Mouse (Mus musculus) myocyte (in vitro differentiated cells): ENCODE results near the gene Arhgap10. TPM values are rescaled to one million over a fixed set of nuclear protein-coding genes. Genes with fewer than 3 reads are reported as not detected.

Source experiments
- H3K27me3 ChIP-seq: one replicate; pipeline ENCODE4 v1.6.1; 2011; ENCODE audit not compliant: control insufficient read depth, insufficient read depth, insufficient read length
- H3K36me3 ChIP-seq: one replicate; pipeline ENCODE4 v1.6.1; 2011; ENCODE audit not compliant: control insufficient read depth, insufficient read depth
- H3K4me2 ChIP-seq: one replicate; pipeline ENCODE4 v1.6.1; 2011; ENCODE audit warnings: low read depth, control low read depth
- H3K4me3 ChIP-seq: one replicate; pipeline ENCODE4 v1.5.1; 2011; ENCODE audit warnings: mild to moderate bottlenecking, control low read depth, moderate library complexity
- H3K79me2 ChIP-seq: one replicate; pipeline ENCODE4 v1.6.1; 2011; ENCODE audit not compliant: control insufficient read depth, insufficient read depth
- H3ac ChIP-seq: one replicate; pipeline ENCODE4 v1.6.1; 2011; ENCODE audit not compliant: control insufficient read depth, insufficient read length
- CEBPB ChIP-seq: IDR thresholded peaks from 2 replicates; pipeline ENCODE4 v1.6.1; 2011; ENCODE audit warnings: mild to moderate bottlenecking, moderate library complexity; ENCODE audit not compliant: poor library complexity, insufficient read depth, severe bottlenecking
- E2F4 ChIP-seq: IDR thresholded peaks from one replicate; pipeline ENCODE4 v1.6.1; 2011; ENCODE audit warnings: mild to moderate bottlenecking, control low read depth, moderate library complexity; ENCODE audit not compliant: insufficient read depth
- MAX ChIP-seq: IDR thresholded peaks from one replicate; pipeline ENCODE4 v1.6.1; 2011; ENCODE audit warnings: low read depth, mild to moderate bottlenecking, control low read depth
- MYOD1 ChIP-seq, 3 experiments: IDR thresholded peaks; one replicate each; pipeline ENCODE4 v1.6.1; 2011; ENCODE audit warnings: control low read depth in 2 of 3, low read depth in 2 of 3, mild to moderate bottlenecking in 2 of 3, moderate library complexity in 1 of 3; ENCODE audit not compliant: insufficient read length in 2 of 3, control insufficient read depth in 1 of 3
- MYOG ChIP-seq, 3 experiments: IDR thresholded peaks; one replicate each; pipeline ENCODE4 v1.6.1; 2011; ENCODE audit warnings: control low read depth in 2 of 3, low read depth in 2 of 3, mild to moderate bottlenecking in 2 of 3; ENCODE audit not compliant: insufficient read length in 2 of 3, control insufficient read depth in 1 of 3, insufficient read depth in 1 of 3
- POLR2A ChIP-seq: IDR thresholded peaks from one replicate; pipeline ENCODE4 v1.6.1; 2011; ENCODE audit warnings: low read depth, mild to moderate bottlenecking, control low read depth, moderate library complexity; ENCODE audit not compliant: insufficient read length
- POLR2AphosphoS2 ChIP-seq: IDR thresholded peaks from one replicate; pipeline ENCODE4 v1.6.1; 2011; ENCODE audit warnings: low read depth, control low read depth; ENCODE audit not compliant: insufficient read length
- REST ChIP-seq: IDR thresholded peaks from one replicate; pipeline ENCODE4 v1.6.1; 2011; ENCODE audit warnings: mild to moderate bottlenecking, control low read depth, moderate library complexity; ENCODE audit not compliant: insufficient read depth, insufficient read length
- SRF ChIP-seq: IDR thresholded peaks from one replicate; pipeline ENCODE4 v1.6.1; 2011; ENCODE audit warnings: low read depth; ENCODE audit not compliant: control insufficient read depth, insufficient read length
- TCF12 ChIP-seq: IDR thresholded peaks from one replicate; pipeline ENCODE4 v1.6.1; 2011; ENCODE audit warnings: mild to moderate bottlenecking, control low read depth; ENCODE audit not compliant: poor library complexity, insufficient read depth, severe bottlenecking
- TCF3 ChIP-seq: IDR thresholded peaks from one replicate; pipeline ENCODE4 v1.6.1; 2011; ENCODE audit warnings: low read depth, control low read depth; ENCODE audit not compliant: insufficient read length
- USF1 ChIP-seq: IDR thresholded peaks from one replicate; pipeline ENCODE4 v1.6.1; 2011; ENCODE audit warnings: low read depth, mild to moderate bottlenecking, control low read depth, moderate library complexity
- polyA plus RNA-seq: library from polyadenylated mRNA; unstranded; fragments of >200 nt; fragmentation: generic; extraction: Trizol; gene quantifications from one replicate; pipeline ENCODE4 v1.2.1, GENCODE M21; 2012; ENCODE audit warnings: missing spikeins

Gene Arhgap10
- polyA plus RNA-seq, 1 experiment = 18.1 TPM

- no peak overlapping the region for H3K4me3 ChIP-seq
- H3K36me3 ChIP-seq = peaks cover 22% of the 10 kb centered on the region
- peaks cover 17% of the 10 kb centered on the region for H3K79me2 ChIP-seq
- H3K4me2 ChIP-seq = no peak overlapping the region
- H3ac ChIP-seq = no peak overlapping the region
- no peaks in the 10 kb centered on the region for H3K27me3 ChIP-seq
- TF ChIP-seq REST (no peak), MYOG (IDR thresholded peaks at IDR 0.05; ENCODE audit: control insufficient read depth in 1 of 3, insufficient read depth in 1 of 3, insufficient read length in 2 of 3, low read depth in 2 of 3) (no peak), SRF (no peak), USF1 (no peak), CEBPB (no peak), TCF12 (no peak), POLR2AphosphoS2 (no peak), TCF3 (no peak), MYOD1 (IDR thresholded peaks at IDR 0.05; ENCODE audit: control insufficient read depth in 1 of 3, insufficient read length in 2 of 3, low read depth in 2 of 3) (no peak), E2F4 (no peak), POLR2A (no peak), MAX (no peak)
Observed at GRCm38 (mm10) chr8:77445642-77446041, 72.1 kb downstream of the Arhgap10 start.

GRCm38 (mm10) chr8:77444166-77444870 lies 73.4 kb downstream of the Arhgap10 start:
- Histone ChIP-seq H3K4me2 (peak overlapping the region; percentile 15), H3ac (no peak overlapping the region), H3K79me2 (peaks cover 23% of the 10 kb centered on the region), H3K36me3 (peaks cover 11% of the 10 kb centered on the region), H3K4me3 (no peak overlapping the region), H3K27me3 (no peaks in the 10 kb centered on the region)
- no peak for TF ChIP-seq TCF12
- no peak for TF ChIP-seq POLR2A
- no peak for TF ChIP-seq MAX
- TF ChIP-seq SRF = no peak
- no peak for TF ChIP-seq POLR2AphosphoS2
- no peak for TF ChIP-seq MYOG (IDR thresholded peaks at IDR 0.05; ENCODE audit: control insufficient read depth in 1 of 3, insufficient read depth in 1 of 3, insufficient read length in 2 of 3, low read depth in 2 of 3)
- TF ChIP-seq REST = no peak

- H3ac ChIP-seq = no peak overlapping the region
- H3K4me2 ChIP-seq = no peak overlapping the region
- H3K4me3 ChIP-seq = no peak overlapping the region
- H3K36me3 ChIP-seq = peaks cover 10% of the 10 kb centered on the region
- H3K27me3 ChIP-seq = no peaks in the 10 kb centered on the region
- H3K79me2 ChIP-seq = peaks cover 19% of the 10 kb centered on the region
- no peak for TF ChIP-seq MAX
- TF ChIP-seq TCF3 = no peak
- no peak for TF ChIP-seq MYOG (IDR thresholded peaks at IDR 0.05; ENCODE audit: control insufficient read depth in 1 of 3, insufficient read depth in 1 of 3, insufficient read length in 2 of 3, low read depth in 2 of 3)
- TF ChIP-seq TCF12 = no peak
- TF ChIP-seq USF1 = no peak
- TF ChIP-seq SRF = no peak
- TF ChIP-seq POLR2AphosphoS2 = no peak
- no peak for TF ChIP-seq MYOD1 (IDR thresholded peaks at IDR 0.05; ENCODE audit: control insufficient read depth in 1 of 3, insufficient read length in 2 of 3, low read depth in 2 of 3)
- TF ChIP-seq REST = no peak
- no peak for TF ChIP-seq POLR2A
- TF ChIP-seq CEBPB = no peak
- TF ChIP-seq E2F4 = no peak
Observed at GRCm38 (mm10) chr8:77442452-77442851, 75.3 kb downstream of the Arhgap10 start.

DNA sequence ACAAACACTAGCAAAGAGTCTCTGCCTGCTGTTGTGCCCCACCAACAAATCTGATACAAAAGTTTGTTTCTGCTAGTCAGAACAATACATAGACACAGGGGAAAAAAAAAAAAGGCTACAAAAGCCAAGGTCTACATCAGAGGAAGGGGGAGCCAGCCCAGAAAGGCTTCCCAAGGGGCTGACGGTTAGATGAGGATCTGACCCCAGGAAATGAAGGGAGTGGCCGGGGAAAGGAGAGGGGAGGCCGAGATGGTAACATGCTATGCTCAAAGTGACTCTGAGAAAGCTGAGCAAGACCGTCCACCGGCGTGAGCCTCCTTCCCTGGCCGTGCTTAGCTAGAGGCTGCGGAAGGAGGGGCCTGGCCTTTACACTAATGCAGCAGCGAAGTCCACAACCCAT lies 76.8 kb downstream of the Arhgap10 start:
- no peak for TF ChIP-seq TCF3
- no peak for TF ChIP-seq REST
- TF ChIP-seq CEBPB = no peak
- no peak for TF ChIP-seq MYOD1 (IDR thresholded peaks at IDR 0.05; ENCODE audit: control insufficient read depth in 1 of 3, insufficient read length in 2 of 3, low read depth in 2 of 3)
- H3ac ChIP-seq = no peak overlapping the region

DNA sequence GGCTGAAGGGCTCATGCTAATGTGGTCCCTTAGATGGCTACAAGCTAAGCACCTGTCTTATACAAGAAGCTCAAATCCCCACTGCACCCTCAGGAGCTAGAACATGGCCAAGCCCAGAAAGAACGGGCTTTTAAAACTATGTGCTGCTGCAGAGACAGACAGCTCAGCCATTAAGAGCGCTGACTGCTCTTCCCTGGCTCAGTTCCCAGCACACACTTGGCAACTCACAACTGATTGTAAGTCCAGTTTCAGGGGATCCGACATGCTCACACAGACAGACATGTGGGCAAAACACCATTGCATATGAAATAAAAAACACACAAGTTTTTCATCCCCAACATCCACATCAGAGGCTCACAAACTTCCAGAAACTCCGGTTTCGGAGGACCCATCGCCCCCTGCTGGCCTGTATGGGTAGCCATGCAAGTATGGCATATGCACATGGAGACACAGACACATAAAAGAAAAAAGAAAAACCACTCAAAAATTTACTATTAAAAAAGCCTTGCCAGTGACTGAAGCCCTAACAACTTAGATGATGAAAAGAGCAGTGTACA lies 77.4 kb downstream of the Arhgap10 start:
- Histone ChIP-seq H3K4me2 (no peak overlapping the region), H3K4me3 (no peak overlapping the region), H3K36me3 (no peaks in the 10 kb centered on the region), H3K79me2 (peaks cover 28% of the 10 kb centered on the region), H3K27me3 (no peaks in the 10 kb centered on the region), H3ac (no peak overlapping the region)
- TF ChIP-seq SRF = no peak
- no peak for TF ChIP-seq USF1

More for the DNA sequence above, 76.8 kb downstream of the Arhgap10 start:
- H3K4me2 ChIP-seq = no peak overlapping the region
- H3K4me3 ChIP-seq = no peak overlapping the region
- H3K79me2 ChIP-seq = peaks cover 25% of the 10 kb centered on the region
- no peaks in the 10 kb centered on the region for H3K36me3 ChIP-seq
- no peaks in the 10 kb centered on the region for H3K27me3 ChIP-seq
